Mouse (Mus musculus) kidney, adult 11 months (tissue): ENCODE results near the gene Itln1.
"Not testable (repeated sequence)": the region's sequence is repeated elsewhere in the genome, so short reads cannot be mapped to it uniquely, and the experiment has no call there.

Experiments used
- DNase-seq: peaks from one replicate; pipeline ENCODE4 v3.0.0; 2022

Gene Itln1

GRCm38 (mm10) chr1:171504586-171504985, 30.5 kb downstream of the Itln1 start:
- no peak for DNase-seq

GRCm38 (mm10) chr1:171503592-171504291, 31.4 kb downstream of the Itln1 start:
- no peak for DNase-seq

- DNase-seq = peak; percentile 95
Observed at GRCm38 (mm10) chr1:171503250-171503591, 31.9 kb downstream of the Itln1 start, which contains the start of gene Alyref2. Alyref2 (plus strand) TSS chr1:171503478.

- peak; percentile 44 for DNase-seq
Observed at GRCm38 (mm10) chr1:171502388-171503249, 32.5 kb downstream of the Itln1 start.

- peak; percentile 41 for DNase-seq
Observed at GRCm38 (mm10) chr1:171501636-171502080, 33.4 kb downstream of the Itln1 start.

- no peak for DNase-seq
Observed at GRCm38 (mm10) chr1:171501016-171501610, 34.0 kb downstream of the Itln1 start.

GRCm38 (mm10) chr1:171499856-171500255, 35.2 kb downstream of the Itln1 start:
- no peak for DNase-seq

GRCm38 (mm10) chr1:171495371-171495770, 39.7 kb downstream of the Itln1 start:
- DNase-seq = no peak

GRCm38 (mm10) chr1:171494241-171494640, 40.9 kb downstream of the Itln1 start:
- no peak for DNase-seq

GRCm38 (mm10) chr1:171478968-171479367, 56.1 kb downstream of the Itln1 start:
- DNase-seq = peak; percentile 68

- peak; percentile 28 for DNase-seq
Observed at GRCm38 (mm10) chr1:171477758-171478545, 57.1 kb downstream of the Itln1 start.

- DNase-seq = no peak
Observed at GRCm38 (mm10) chr1:171477123-171477522, 58.0 kb downstream of the Itln1 start.

GRCm38 (mm10) chr1:171473920-171474640, 61.0 kb downstream of the Itln1 start:
- no peak for DNase-seq

GRCm38 (mm10) chr1:171473506-171473905, 61.6 kb downstream of the Itln1 start:
- no peak for DNase-seq

- DNase-seq = not testable (repeated sequence)
Observed at GRCm38 (mm10) chr1:171471941-171472340, 63.2 kb downstream of the Itln1 start.

GRCm38 (mm10) chr1:171471452-171471851, 63.6 kb downstream of the Itln1 start:
- no peak for DNase-seq

GRCm38 (mm10) chr1:171470896-171471295, 64.2 kb downstream of the Itln1 start:
- DNase-seq = no peak

GRCm38 (mm10) chr1:171470371-171470871, 64.7 kb downstream of the Itln1 start:
- DNase-seq = peak; percentile 33

- no peak for DNase-seq
Observed at GRCm38 (mm10) chr1:171469678-171470077, 65.4 kb downstream of the Itln1 start.
